Comparison of ENCODE assay signal across 8 mouse cellular contexts in the genomic region with DNA sequence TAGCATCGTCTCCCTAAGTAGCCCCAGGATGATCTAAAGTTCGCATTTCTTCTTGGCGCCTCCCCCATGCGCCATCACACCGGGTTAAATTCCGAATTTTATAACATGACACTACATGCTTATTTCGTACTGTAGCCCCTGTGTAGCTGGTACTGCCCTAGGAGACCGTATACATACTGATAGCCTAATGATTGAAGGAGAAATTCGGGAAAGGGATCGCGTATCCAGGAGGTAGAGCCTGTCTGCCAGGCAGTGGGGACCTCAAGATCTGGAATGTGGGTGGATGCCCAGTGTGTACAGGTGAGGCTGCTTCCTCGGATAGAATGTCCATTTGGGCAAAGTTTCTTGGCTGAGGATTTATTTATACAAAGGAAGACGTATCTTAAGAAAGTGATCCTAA. TPM values are rescaled to one million over a fixed set of nuclear protein-coding genes. Genes with fewer than 3 reads are reported as not detected.
DNase-seq lines count a peak whose midpoint lies in the region; ATAC-seq and TF ChIP-seq lines count a peak whose summit lies in the region.

No protein-coding gene starts in this region.

- intact Hi-C loops in heart, postnatal 25 days (cut with DNase I), result loop anchor here (2.0 kb wide), 2 partner anchors 17 to 39 kb away; partner anchors contain the start of genes Gatc and Triap1

- no peak for TF ChIP-seq EP300 in MEL (IDR thresholded peaks at IDR 0.05; ENCODE audit: low read depth in 1 of 2, low read length in 2 of 2)

- H3K4me2 ChIP-seq in hindbrain, embryonic 11.5 days (replicated peaks; ENCODE audit: low read depth, low read length), result peak overlapping the region; percentile 38

- no peak for TF ChIP-seq RAD21 in MEL (IDR thresholded peaks at IDR 0.05; ENCODE audit: low read depth, low read length)

- no peaks in the 10 kb centered on the region for H3K27me3 ChIP-seq in heart, embryonic 10.5 days (ENCODE audit: insufficient read depth, poor library complexity, severe bottlenecking)
- no peaks in the 10 kb centered on the region for H3K27me3 ChIP-seq in MEL (ENCODE audit: control insufficient read depth in 1 of 2, insufficient read depth in 2 of 2, low read length in 2 of 2)
- no peaks in the 10 kb centered on the region for H3K27me3 ChIP-seq in hindbrain, embryonic 11.5 days (ENCODE audit: control insufficient read depth, insufficient read depth, low read length)

- peaks cover 20% of the 10 kb centered on the region for H3K79me2 ChIP-seq in MEL (ENCODE audit: control insufficient read depth, insufficient read depth, low read length, poor library complexity)

- H3K9me3 ChIP-seq in heart, embryonic 10.5 days, result no peaks in the 10 kb centered on the region
- no peaks in the 10 kb centered on the region for H3K9me3 ChIP-seq in MEL (replicated peaks; ENCODE audit: insufficient read depth, low read length)
- no peaks in the 10 kb centered on the region for H3K9me3 ChIP-seq in hindbrain, embryonic 11.5 days (ENCODE audit: control insufficient read depth, low read length)

- no peak for DNase-seq in heart, embryonic 10.5 days (ENCODE audit: low spot score)
- DNase-seq in heart, postnatal 25 days (ENCODE audit: low spot score), result no peak
- DNase-seq in MEL (ENCODE audit: low read depth, low spot score), result no peak
- DNase-seq in hindbrain, embryonic 11.5 days (ENCODE audit: low spot score), result no peak
- no peak for DNase-seq in right cerebral cortex, postnatal 10 days (ENCODE audit: low spot score in 2 of 2)
- no peak for DNase-seq in embryo, embryonic 10.5 days (ENCODE audit: low spot score)
- no peak for DNase-seq in thymus, postnatal 0 days (ENCODE audit: low spot score)

- no peak for ATAC-seq in hindbrain, embryonic 11.5 days (ENCODE audit: low FRiP score)
- 0 out of 2 replicates have a peak, but pooled peaks have one; percentile 0 for ATAC-seq in megakaryocyte progenitor cell, adult 5-6 weeks (replicated peaks; ENCODE audit: poor library complexity)

- TF ChIP-seq CTCF in MEL (IDR thresholded peaks at IDR 0.05 in 2 of 3, conservative IDR thresholded peaks at IDR 0.05 in 1 of 3; ENCODE audit: control insufficient read depth in 1 of 3, insufficient read depth in 1 of 3, low read depth in 2 of 3, low read length in 3 of 3, poor library complexity in 1 of 3, severe bottlenecking in 1 of 3), result no peak

- H3K27ac ChIP-seq in heart, embryonic 10.5 days, result peak overlapping the region; percentile 92
- H3K27ac ChIP-seq in MEL (ENCODE audit: control insufficient read depth, low read depth, low read length), result peak overlapping the region; percentile 65
- no peak overlapping the region for H3K27ac ChIP-seq in hindbrain, embryonic 11.5 days (ENCODE audit: low read depth, low read length)

- no peak for TF ChIP-seq POLR2A in MEL (IDR thresholded peaks at IDR 0.05; ENCODE audit: control insufficient read depth in 1 of 2, insufficient read depth in 1 of 2, low read depth in 1 of 2, low read length in 2 of 2, poor library complexity in 1 of 2)

- H3K9ac ChIP-seq in MEL (ENCODE audit: control insufficient read depth, low read depth, low read length, poor library complexity, severe bottlenecking), result peak overlapping the region; percentile 79
- peak overlapping the region; percentile 29; the same call in 1 of the 2 replicates for H3K9ac ChIP-seq in hindbrain, embryonic 11.5 days (ENCODE audit: low read depth, low read length)

- peaks cover 27% of the 10 kb centered on the region for H3K4me1 ChIP-seq in heart, embryonic 10.5 days
- peaks cover 0 to 11% of the 10 kb centered on the region in 2 experiments; a peak in 3 of 4 replicates for H3K4me1 ChIP-seq in MEL (ENCODE audit: control insufficient read depth in 1 of 2, insufficient read depth in 2 of 2, low read length in 2 of 2)
- peaks cover 4% of the 10 kb centered on the region for H3K4me1 ChIP-seq in hindbrain, embryonic 11.5 days (replicated peaks; ENCODE audit: control insufficient read depth, insufficient read depth, low read length)

- peak overlapping the region; percentile 85 for H3K4me3 ChIP-seq in heart, embryonic 10.5 days
- peak overlapping the region; percentile 70 to 72 for H3K4me3 ChIP-seq in MEL (ENCODE audit: control insufficient read depth in 1 of 2, insufficient read depth in 1 of 2, low read depth in 2 of 2, low read length in 2 of 2)
- peak overlapping the region; percentile 90 for H3K4me3 ChIP-seq in hindbrain, embryonic 11.5 days (ENCODE audit: low read depth, low read length)

- peaks cover 26% of the 10 kb centered on the region for H3K36me3 ChIP-seq in heart, embryonic 10.5 days
- peaks cover 15 to 19% of the 10 kb centered on the region in 2 experiments for H3K36me3 ChIP-seq in MEL (ENCODE audit: control insufficient read depth in 1 of 2, insufficient read depth in 2 of 2, low read length in 2 of 2)
- peaks cover 8% of the 10 kb centered on the region; the same call in 1 of the 2 replicates for H3K36me3 ChIP-seq in hindbrain, embryonic 11.5 days (ENCODE audit: control insufficient read depth, insufficient read depth, low read length)

- WGBS in heart, embryonic 10.5 days, result 33% methylated on average over 13 of the region's 13 CpGs
- WGBS in hindbrain, embryonic 11.5 days, result 28% methylated on average over 13 of the region's 13 CpGs

TF ChIP-seq in MEL, 35 proteins besides CTCF, POLR2A, EP300 and RAD21:
- no peak for TF ChIP-seq BHLHE40 (IDR thresholded peaks at IDR 0.05; ENCODE audit: borderline replicate concordance, low read depth, low read length)
- TF ChIP-seq MEF2A (IDR thresholded peaks at IDR 0.05; ENCODE audit: extremely low read depth, insufficient replicate concordance, low read depth, low read length, poor library complexity, severe bottlenecking), result no peak
- TF ChIP-seq SIN3A (IDR thresholded peaks at IDR 0.05; ENCODE audit: low read length), result no peak
- TF ChIP-seq ZC3H11A (IDR thresholded peaks at IDR 0.05; ENCODE audit: low read depth, low read length), result no peak

RNA-seq across cellular contexts. Expression of gene Dynll1, which starts 0.8 kb away (rescaled TPM):
- 1,455 and 1,701 TPM in 2 replicates for polyA plus RNA-seq in heart, embryonic 10.5 days (2016; fragmentation: Nextera tagmentation; extraction: Ambion mirVana)
- 100 to 1,000 TPM in 1 of 2 experiments, 10 to 100 TPM in 1; 90.1 to 120 TPM for total RNA-seq in heart, postnatal 25 days (2021)
- 714 and 736 TPM in 2 replicates for total RNA-seq in MEL (2012; rRNA removed)
- 100 to 1,000 TPM; 561 to 740 TPM for polyA plus RNA-seq in MEL (2012; ENCODE audit: insufficient read depth in 1 of 2, insufficient read length in 2 of 2, low read depth in 1 of 2, low replicate concordance in 2 of 2, missing spikeins in 1 of 2)
- polyA plus RNA-seq in hindbrain, embryonic 11.5 days (2014; fragmentation: Nextera tagmentation; extraction: Ambion mirVana), result 1,538 and 1,558 TPM in 2 replicates
- total RNA-seq in megakaryocyte progenitor cell, adult 5-6 weeks (2015), result 690 and 788 TPM in 2 replicates
- total RNA-seq in megakaryocyte progenitor cell, adult 5-6 weeks (2017), result 334 and 365 TPM in 2 replicates
- polyA plus RNA-seq in thymus, postnatal 0 days (2015; fragmentation: Nextera tagmentation; extraction: Ambion mirVana), result 1,203 and 1,571 TPM in 2 replicates

RNA-seq across cellular contexts. Expression of gene Coq5, which starts 22.1 kb away (rescaled TPM):
- polyA plus RNA-seq in heart, embryonic 10.5 days (2016; fragmentation: Nextera tagmentation; extraction: Ambion mirVana), result 78.2 and 87.8 TPM in 2 replicates
- total RNA-seq in heart, postnatal 25 days (2021), result 100 to 1,000 TPM; 159 to 164 TPM
- total RNA-seq in MEL (2012; rRNA removed), result 39.7 and 43.3 TPM in 2 replicates
- 10 to 100 TPM in 1 of 2 experiments, not detected in 1; 40.5 TPM for polyA plus RNA-seq in MEL (2012; ENCODE audit: insufficient read depth in 1 of 2, insufficient read length in 2 of 2, low read depth in 1 of 2, low replicate concordance in 2 of 2, missing spikeins in 1 of 2)
- 52.6 and 55.5 TPM in 2 replicates for polyA plus RNA-seq in hindbrain, embryonic 11.5 days (2014; fragmentation: Nextera tagmentation; extraction: Ambion mirVana)
- total RNA-seq in megakaryocyte progenitor cell, adult 5-6 weeks (2015), result 17.0 and 20.4 TPM in 2 replicates
- total RNA-seq in megakaryocyte progenitor cell, adult 5-6 weeks (2017), result 39.8 and 46.3 TPM in 2 replicates
- 38.5 TPM in 2 replicates for polyA plus RNA-seq in thymus, postnatal 0 days (2015; fragmentation: Nextera tagmentation; extraction: Ambion mirVana)

RNA-seq across cellular contexts. Expression of gene Srsf9, which starts 25.4 kb away (rescaled TPM):
- 154 and 293 TPM in 2 replicates for polyA plus RNA-seq in heart, embryonic 10.5 days (2016; fragmentation: Nextera tagmentation; extraction: Ambion mirVana)
- total RNA-seq in heart, postnatal 25 days (2021), result 10 to 100 TPM; 18.5 to 20.6 TPM
- 80.0 and 98.0 TPM in 2 replicates for total RNA-seq in MEL (2012; rRNA removed)
- polyA plus RNA-seq in MEL (2012; ENCODE audit: insufficient read depth in 1 of 2, insufficient read length in 2 of 2, low read depth in 1 of 2, low replicate concordance in 2 of 2, missing spikeins in 1 of 2), result 100 to 1,000 TPM in 1 of 2 experiments, not detected in 1; 170 TPM
- 305 and 320 TPM in 2 replicates for polyA plus RNA-seq in hindbrain, embryonic 11.5 days (2014; fragmentation: Nextera tagmentation; extraction: Ambion mirVana)
- 76.3 and 79.7 TPM in 2 replicates for total RNA-seq in megakaryocyte progenitor cell, adult 5-6 weeks (2015)
- total RNA-seq in megakaryocyte progenitor cell, adult 5-6 weeks (2017), result 96.3 and 102 TPM in 2 replicates
- 236 and 257 TPM in 2 replicates for polyA plus RNA-seq in thymus, postnatal 0 days (2015; fragmentation: Nextera tagmentation; extraction: Ambion mirVana)

RNA-seq across cellular contexts. Expression of gene Rnf10, which starts 28.9 kb away (rescaled TPM):
- 102 and 117 TPM in 2 replicates for polyA plus RNA-seq in heart, embryonic 10.5 days (2016; fragmentation: Nextera tagmentation; extraction: Ambion mirVana)
- total RNA-seq in heart, postnatal 25 days (2021), result 100 to 1,000 TPM; 389 to 406 TPM
- 44.4 and 57.3 TPM in 2 replicates for total RNA-seq in MEL (2012; rRNA removed)
- 100 to 1,000 TPM; 165 to 254 TPM for polyA plus RNA-seq in MEL (2012; ENCODE audit: insufficient read depth in 1 of 2, insufficient read length in 2 of 2, low read depth in 1 of 2, low replicate concordance in 2 of 2, missing spikeins in 1 of 2)
- 65.9 and 87.5 TPM in 2 replicates for polyA plus RNA-seq in hindbrain, embryonic 11.5 days (2014; fragmentation: Nextera tagmentation; extraction: Ambion mirVana)
- 45.3 and 56.3 TPM in 2 replicates for total RNA-seq in megakaryocyte progenitor cell, adult 5-6 weeks (2015)
- 45.1 and 58.7 TPM in 2 replicates for total RNA-seq in megakaryocyte progenitor cell, adult 5-6 weeks (2017)
- polyA plus RNA-seq in thymus, postnatal 0 days (2015; fragmentation: Nextera tagmentation; extraction: Ambion mirVana), result 88.3 and 98.7 TPM in 2 replicates

RNA-seq across cellular contexts. Expression of gene Gatc, which starts 39.4 kb away (rescaled TPM):
- 22.8 and 25.8 TPM in 2 replicates for polyA plus RNA-seq in heart, embryonic 10.5 days (2016; fragmentation: Nextera tagmentation; extraction: Ambion mirVana)
- 10 to 100 TPM; 16.9 to 17.6 TPM for total RNA-seq in heart, postnatal 25 days (2021)
- total RNA-seq in MEL (2012; rRNA removed), result 6.3 and 6.5 TPM in 2 replicates
- 10 to 100 TPM in 1 of 2 experiments, not detected in 1; 32.2 TPM for polyA plus RNA-seq in MEL (2012; ENCODE audit: insufficient read depth in 1 of 2, insufficient read length in 2 of 2, low read depth in 1 of 2, low replicate concordance in 2 of 2, missing spikeins in 1 of 2)
- polyA plus RNA-seq in hindbrain, embryonic 11.5 days (2014; fragmentation: Nextera tagmentation; extraction: Ambion mirVana), result 43.0 and 51.2 TPM in 2 replicates
- total RNA-seq in megakaryocyte progenitor cell, adult 5-6 weeks (2015), result 68.9 and 78.9 TPM in 2 replicates
- 10.7 and 11.2 TPM in 2 replicates for total RNA-seq in megakaryocyte progenitor cell, adult 5-6 weeks (2017)
- 11.6 and 12.5 TPM in 2 replicates for polyA plus RNA-seq in thymus, postnatal 0 days (2015; fragmentation: Nextera tagmentation; extraction: Ambion mirVana)
